Mouse (Mus musculus): Measurements from ENCODE around the gene Parva. TPM values are rescaled to one million over a fixed set of nuclear protein-coding genes. Genes with fewer than 3 reads are reported as not detected.

Gene Parva
- total RNA-seq, 2 experiments from 2014 or later: 55.3 to 56.4 TPM

- DNase-seq: no peak
- intact Hi-C loops (cut with DNase I): no loop called here
Observed at GRCm38 (mm10) chr7:112589530-112589929, 162.2 kb downstream of the Parva start.

- no peak for DNase-seq
- intact Hi-C loops (cut with DNase I): no loop called here
Observed at GRCm38 (mm10) chr7:112593586-112593985, 166.3 kb downstream of the Parva start.

GRCm38 (mm10) chr7:112595226-112595850, 168.0 kb downstream of the Parva start:
- intact Hi-C loops (cut with DNase I): no loop called here
- DNase-seq: no peak

GRCm38 (mm10) chr7:112599650-112600049, 172.3 kb downstream of the Parva start:
- intact Hi-C loops (cut with DNase I): no loop called here
- no peak for DNase-seq

GRCm38 (mm10) chr7:112600163-112600562, 172.9 kb downstream of the Parva start:
- peak; percentile 22 to 32 for DNase-seq
- intact Hi-C loops (cut with DNase I): no loop called here

- DNase-seq: no peak
- intact Hi-C loops (cut with DNase I): no loop called here
Observed at GRCm38 (mm10) chr7:112602966-112603365, 175.7 kb downstream of the Parva start.

GRCm38 (mm10) chr7:112603496-112604170, 176.3 kb downstream of the Parva start:
- intact Hi-C loops (cut with DNase I): no loop called here
- peak; percentile 31 to 42 for DNase-seq

- intact Hi-C loops (cut with DNase I): no loop called here
- DNase-seq: no peak
Observed at GRCm38 (mm10) chr7:112604209-112604608, 176.9 kb downstream of the Parva start.

- intact Hi-C loops (cut with DNase I): no loop called here
- DNase-seq: no peak
Observed at GRCm38 (mm10) chr7:112614046-112614790, 186.9 kb downstream of the Parva start.

- peak; percentile 36 to 49 for DNase-seq
- intact Hi-C loops (cut with DNase I): no loop called here
Observed at GRCm38 (mm10) chr7:112614791-112615668, 187.7 kb downstream of the Parva start.

GRCm38 (mm10) chr7:112620322-112621179, 193.2 kb downstream of the Parva start:
- DNase-seq: peak; percentile 10 to 27
- intact Hi-C loops (cut with DNase I): no loop called here

GRCm38 (mm10) chr7:112627481-112627880, 200.2 kb downstream of the Parva start:
- intact Hi-C loops (cut with DNase I): no loop called here
- no peak for DNase-seq

GRCm38 (mm10) chr7:112634505-112635213, 207.4 kb downstream of the Parva start:
- intact Hi-C loops (cut with DNase I): no loop called here
- DNase-seq: no peak

- intact Hi-C loops (cut with DNase I): no loop called here
- DNase-seq: no peak
Observed at GRCm38 (mm10) chr7:112635936-112636335, 208.6 kb downstream of the Parva start.

Other genes with a start within 250 kb of the Parva start
- 100 to 1,000 TPM in 1 of 2 experiments, 10 to 100 TPM in 1; 80.8 to 101 TPM for gene Mical2, start 201.6 kb upstream of the Parva start, total RNA-seq (2021)